Mouse (Mus musculus) hindbrain, embryonic 16.5 days (tissue): Measurements from ENCODE around the gene Selenok. TPM values are rescaled to one million over a fixed set of nuclear protein-coding genes. Genes with fewer than 3 reads are reported as not detected.

Source experiments
- ATAC-seq: fragments of 200-750 bp; cut with Nextera tagmentation; 2 replicates; pipeline ENCODE4 v1.8.0; 2017; ENCODE audit warnings: moderate TSS enrichment, moderate library complexity
- H3K27ac ChIP-seq: fragments of 300-500 bp; sonication (generic); 2 replicates; pipeline ENCODE4 v1.5.1; 2014; ENCODE audit warnings: low read depth, mild to moderate bottlenecking, control low read depth, low read length, moderate library complexity
- H3K27me3 ChIP-seq: fragments of 300-500 bp; sonication (generic); replicated peaks from 2 replicates; pipeline ENCODE4 v1.6.1; 2014; ENCODE audit warnings: low read length; ENCODE audit not compliant: control insufficient read depth, insufficient read depth
- H3K36me3 ChIP-seq: fragments of 300-500 bp; sonication (generic); 2 replicates; pipeline ENCODE4 v1.6.1; 2014; ENCODE audit warnings: mild to moderate bottlenecking, low read length, moderate library complexity, mixed read lengths; ENCODE audit not compliant: control insufficient read depth, insufficient read depth
- H3K4me1 ChIP-seq: fragments of 300-500 bp; sonication (generic); 2 replicates; pipeline ENCODE4 v1.6.1; 2014; ENCODE audit warnings: low read depth, low read length; ENCODE audit not compliant: control insufficient read depth, insufficient read depth
- H3K4me2 ChIP-seq: fragments of 300-500 bp; sonication (generic); 2 replicates; pipeline ENCODE4 v1.6.1; 2014; ENCODE audit warnings: mild to moderate bottlenecking, low read length, control low read depth, moderate library complexity
- H3K4me3 ChIP-seq: fragments of 300-500 bp; sonication (generic); 2 replicates; pipeline ENCODE4 v1.5.1; 2014; ENCODE audit warnings: mild to moderate bottlenecking, low read length, control low read depth, moderate library complexity
- H3K9ac ChIP-seq: fragments of 300-500 bp; sonication (generic); 2 replicates; pipeline ENCODE4 v1.6.1; 2014; ENCODE audit warnings: low read depth, mild to moderate bottlenecking, control low read depth, low read length, moderate library complexity
- H3K9me3 ChIP-seq: fragments of 300-500 bp; sonication (generic); 2 replicates; pipeline ENCODE4 v1.6.1; 2014; ENCODE audit warnings: mild to moderate bottlenecking, low read length, moderate library complexity; ENCODE audit not compliant: control insufficient read depth
- WGBS: fragments of 180-500 bp; shearing (Covaris S2); extraction: QIAGEN DNeasy Blood & Tissue Kit; methylation state at CpG from one replicate; pipeline ENCODE4 v1.1.7; 2014; 5-methylcytosine and 5-hydroxymethylcytosine counted together
- microRNA-seq: library from miRNA; unstranded; fragments of <30 nt; microRNA quantifications from one replicate; pipeline ENCODE4, GENCODE M21; 2017
- polyA plus RNA-seq: library from polyadenylated mRNA; unstranded; fragments of >200 nt; fragmentation: Nextera tagmentation; extraction: Ambion mirVana; gene quantifications from 2 replicates; pipeline ENCODE4 v1.2.1, GENCODE M21; 2015

Selenok gene
- polyA plus RNA-seq, 1 experiment from 2014 or later, result 398 TPM

- Histone ChIP-seq H3K27ac (no peak overlapping the region), H3K4me2 (no peak overlapping the region), H3K36me3 (no peaks in the 10 kb centered on the region), H3K9ac (no peak overlapping the region), H3K9me3 (no peaks in the 10 kb centered on the region), H3K4me3 (no peak overlapping the region), H3K27me3 (no peaks in the 10 kb centered on the region), H3K4me1 (no peaks in the 10 kb centered on the region)
- 52% methylated on average over 9 of the region's 9 CpGs for WGBS
- ATAC-seq, result no peak
These were observed 51.9 kb downstream of the Selenok start for GRCm38 (mm10) chr14:30019792-30020575.

GRCm38 (mm10) chr14:30022471-30022870 is 54.4 kb downstream of the Selenok start:
- 95% methylated on average over 6 of the region's 6 CpGs for WGBS
- no peaks in the 10 kb centered on the region for H3K4me1 ChIP-seq
- H3K4me2 ChIP-seq, result no peak overlapping the region
- H3K36me3 ChIP-seq, result no peaks in the 10 kb centered on the region
- no peak overlapping the region for H3K4me3 ChIP-seq
- H3K9me3 ChIP-seq, result no peaks in the 10 kb centered on the region
- no peaks in the 10 kb centered on the region for H3K27me3 ChIP-seq
- ATAC-seq, result no peak
- no peak overlapping the region for H3K27ac ChIP-seq
- no peak overlapping the region for H3K9ac ChIP-seq

GRCm38 (mm10) chr14:30024387-30024786 is 56.3 kb downstream of the Selenok start:
- WGBS, result 71% methylated on average over 7 of the region's 7 CpGs
- no peak overlapping the region for H3K4me3 ChIP-seq
- H3K27me3 ChIP-seq, result no peaks in the 10 kb centered on the region
- no peak overlapping the region for H3K4me2 ChIP-seq
- no peaks in the 10 kb centered on the region for H3K9me3 ChIP-seq
- no peak overlapping the region for H3K27ac ChIP-seq
- H3K9ac ChIP-seq, result no peak overlapping the region
- ATAC-seq, result no peak
- no peaks in the 10 kb centered on the region for H3K36me3 ChIP-seq
- H3K4me1 ChIP-seq, result no peaks in the 10 kb centered on the region

Small RNA genes within 50 kb of the gene (microRNA-seq; reads per million reads assigned to microRNA genes)
- not detected for gene Mir6947

Other genes with a start within 250 kb of the Selenok start
- gene Cacna2d3, start 246.4 kb upstream of the Selenok start, polyA plus RNA-seq, result 32.8 and 43.8 TPM in 2 replicates
- gene Actr8, start 10.0 kb downstream of the Selenok start, polyA plus RNA-seq, result 69.9 and 73.8 TPM in 2 replicates
- gene Il17rb, start 40.6 kb downstream of the Selenok start, polyA plus RNA-seq, result 1.7 and 1.8 TPM in 2 replicates
- 0.36 and 0.51 TPM in 2 replicates for gene Chdh, start 40.7 kb downstream of the Selenok start, polyA plus RNA-seq